26 mouse cellular contexts compared by ENCODE assay signal in genomic region chr11:7238546-7238945, GRCm38 (mm10). TPM values are rescaled to one million over a fixed set of nuclear protein-coding genes. Genes with fewer than 3 reads are reported as not detected.
DNase-seq lines count a peak whose midpoint lies in the region; ATAC-seq and TF ChIP-seq lines count a peak whose summit lies in the region.
"Had no signal": no experiment of that assay in that cellular context is flagged by ENCODE, and none has a peak within 500 bp of the region (broad histone marks: within the 10 kb centered on the region; RNA-seq: fewer than 3 reads in every experiment).

No protein-coding gene starts in this region.

- no peak for DNase-seq in heart, postnatal 14 days
- DNase-seq in heart, adult 18-20 months, result no peak
- no peak for DNase-seq in liver, embryonic 11.5 days (ENCODE audit: low spot score)
- DNase-seq in liver, postnatal 0 days, result no peak
- DNase-seq: cerebellum, adult 18-20 months; cerebellum, adult 9-11 months; cerebellum, postnatal 36 days; forebrain, postnatal 0 days; gastrocnemius, postnatal 14 days; kidney, adult 11 months; kidney, adult 9 months had no signal

- no peaks in the 10 kb centered on the region for H3K9me3 ChIP-seq in heart, embryonic 11.5 days (replicated peaks; ENCODE audit: control insufficient read depth, low read length)
- no peaks in the 10 kb centered on the region for H3K9me3 ChIP-seq in heart, embryonic 15.5 days (replicated peaks)
- H3K9me3 ChIP-seq in liver, embryonic 11.5 days (ENCODE audit: control insufficient read depth, low read length), result no peaks in the 10 kb centered on the region
- no peaks in the 10 kb centered on the region for H3K9me3 ChIP-seq in liver, postnatal 0 days (ENCODE audit: low read length)
- H3K9me3 ChIP-seq in stomach, embryonic 16.5 days (replicated peaks; ENCODE audit: control insufficient read depth, low read length), result no peaks in the 10 kb centered on the region
- H3K9me3 ChIP-seq: forebrain, embryonic 13.5 days; hindbrain, embryonic 12.5 days had no signal

- peak overlapping the region; percentile 50 for H3K27ac ChIP-seq in heart, embryonic 11.5 days (ENCODE audit: low read depth, low read length)
- H3K27ac ChIP-seq in heart, embryonic 15.5 days, result peak overlapping the region; percentile 61
- H3K27ac ChIP-seq in liver, embryonic 11.5 days (ENCODE audit: low read depth, low read length), result peak overlapping the region; percentile 19; the same call in 1 of the 2 replicates
- no peak overlapping the region for H3K27ac ChIP-seq in liver, postnatal 0 days (ENCODE audit: low read depth)
- H3K27ac ChIP-seq in stomach, embryonic 16.5 days (ENCODE audit: low read length), result peak overlapping the region; percentile 72
- H3K27ac ChIP-seq: forebrain, embryonic 13.5 days; hindbrain, embryonic 12.5 days; hindbrain, postnatal 0 days had no signal

- no peak overlapping the region for H3K4me3 ChIP-seq in heart, embryonic 11.5 days (ENCODE audit: low read depth, low read length)
- H3K4me3 ChIP-seq in heart, embryonic 15.5 days, result no peak overlapping the region
- H3K4me3 ChIP-seq in liver, embryonic 11.5 days (ENCODE audit: low read depth, low read length), result no peak overlapping the region
- H3K4me3 ChIP-seq in liver, postnatal 0 days (ENCODE audit: low read depth, low read length), result no peak overlapping the region
- no peak overlapping the region for H3K4me3 ChIP-seq in stomach, embryonic 16.5 days (replicated peaks; ENCODE audit: low read length)
- H3K4me3 ChIP-seq: forebrain, embryonic 13.5 days; hindbrain, embryonic 12.5 days had no signal

- no peak for ATAC-seq in heart, embryonic 11.5 days (replicated peaks; ENCODE audit: insufficient number of reproducible peaks, low FRiP score, low TSS enrichment)
- no peak for ATAC-seq in heart, embryonic 15.5 days (replicated peaks; ENCODE audit: insufficient number of reproducible peaks, insufficient read depth, low FRiP score, low read depth)
- ATAC-seq in liver, embryonic 11.5 days (replicated peaks; ENCODE audit: low FRiP score), result no peak
- ATAC-seq in liver, postnatal 0 days, result no peak
- no peak for ATAC-seq in stomach, embryonic 16.5 days (ENCODE audit: insufficient read depth, low FRiP score)
- ATAC-seq: activated CD4-positive, CD25-positive, alpha-beta regulatory T cell, adult 4 months; forebrain, embryonic 13.5 days; forebrain, postnatal 0 days; hindbrain, postnatal 0 days had no signal

- WGBS in heart, embryonic 11.5 days (ENCODE audit: insufficient replicate concordance), result 88% methylated on average over 6 of the region's 6 CpGs
- WGBS in heart, embryonic 15.5 days, result 75% methylated on average over 6 of the region's 6 CpGs
- WGBS in liver, embryonic 11.5 days, result 86% methylated on average over 6 of the region's 6 CpGs
- 78% methylated on average over 6 of the region's 6 CpGs for WGBS in liver, postnatal 0 days (ENCODE audit: insufficient replicate concordance)
- 91% methylated on average over 6 of the region's 6 CpGs for WGBS in stomach, embryonic 16.5 days

- H3K27me3 ChIP-seq in heart, embryonic 11.5 days (ENCODE audit: control insufficient read depth, insufficient read depth, low read length), result no peaks in the 10 kb centered on the region
- H3K27me3 ChIP-seq in heart, embryonic 15.5 days, result no peaks in the 10 kb centered on the region
- H3K27me3 ChIP-seq in liver, embryonic 11.5 days (replicated peaks; ENCODE audit: control insufficient read depth, insufficient read depth, low read length), result no peaks in the 10 kb centered on the region
- H3K27me3 ChIP-seq in liver, postnatal 0 days (ENCODE audit: insufficient read depth, low read length), result no peaks in the 10 kb centered on the region
- H3K27me3 ChIP-seq in stomach, embryonic 16.5 days (ENCODE audit: control insufficient read depth, insufficient read depth, low read length), result no peaks in the 10 kb centered on the region
- H3K27me3 ChIP-seq: forebrain, embryonic 13.5 days; hindbrain, embryonic 12.5 days had no signal

- H3K4me2 ChIP-seq in heart, embryonic 11.5 days, result no peak overlapping the region
- no peak overlapping the region for H3K4me2 ChIP-seq in heart, embryonic 15.5 days
- no peak overlapping the region for H3K4me2 ChIP-seq in liver, embryonic 11.5 days
- H3K4me2 ChIP-seq in liver, postnatal 0 days (ENCODE audit: low read depth, low read length), result no peak overlapping the region
- no peak overlapping the region for H3K4me2 ChIP-seq in stomach, embryonic 16.5 days (ENCODE audit: low read depth, low read length)
- H3K4me2 ChIP-seq: forebrain, embryonic 13.5 days; hindbrain, embryonic 12.5 days had no signal

- H3K9ac ChIP-seq in heart, embryonic 11.5 days (ENCODE audit: low read depth, low read length), result no peak overlapping the region
- no peak overlapping the region for H3K9ac ChIP-seq in heart, embryonic 15.5 days
- H3K9ac ChIP-seq in liver, embryonic 11.5 days (ENCODE audit: low read depth, low read length), result no peak overlapping the region
- H3K9ac ChIP-seq in liver, postnatal 0 days (replicated peaks), result no peak overlapping the region
- H3K9ac ChIP-seq in stomach, embryonic 16.5 days (ENCODE audit: low read length), result no peak overlapping the region
- H3K9ac ChIP-seq: forebrain, embryonic 13.5 days; forebrain, postnatal 0 days; hindbrain, embryonic 12.5 days had no signal

- H3K36me3 ChIP-seq in heart, embryonic 11.5 days (ENCODE audit: control insufficient read depth, insufficient read depth, low read length), result no peaks in the 10 kb centered on the region
- H3K36me3 ChIP-seq in heart, embryonic 15.5 days, result no peaks in the 10 kb centered on the region
- H3K36me3 ChIP-seq in liver, embryonic 11.5 days (ENCODE audit: control insufficient read depth, insufficient read depth, low read length), result no peaks in the 10 kb centered on the region
- no peaks in the 10 kb centered on the region for H3K36me3 ChIP-seq in liver, postnatal 0 days (replicated peaks; ENCODE audit: insufficient read depth, low read length)
- no peaks in the 10 kb centered on the region for H3K36me3 ChIP-seq in stomach, embryonic 16.5 days (ENCODE audit: control insufficient read depth, insufficient read depth, low read length)
- H3K36me3 ChIP-seq: hindbrain, embryonic 12.5 days had no signal

- intact Hi-C loops in heart, postnatal 14 days (cut with DNase I), result no loop called here

- TF ChIP-seq EP300 in liver, postnatal 0 days (IDR thresholded peaks at IDR 0.05; ENCODE audit: low read depth), result no peak

- peaks cover 3% of the 10 kb centered on the region; the same call in 1 of the 2 replicates for H3K4me1 ChIP-seq in heart, embryonic 11.5 days (ENCODE audit: control insufficient read depth, insufficient read depth, low read length)
- H3K4me1 ChIP-seq in heart, embryonic 15.5 days (replicated peaks), result peaks cover 4% of the 10 kb centered on the region; the same call in 1 of the 2 replicates
- no peaks in the 10 kb centered on the region for H3K4me1 ChIP-seq in liver, embryonic 11.5 days (replicated peaks; ENCODE audit: control insufficient read depth, insufficient read depth, low read length)
- H3K4me1 ChIP-seq in liver, postnatal 0 days (ENCODE audit: insufficient read depth), result no peaks in the 10 kb centered on the region
- H3K4me1 ChIP-seq in stomach, embryonic 16.5 days (ENCODE audit: control insufficient read depth, insufficient read depth, low read length), result no peaks in the 10 kb centered on the region
- H3K4me1 ChIP-seq: forebrain, embryonic 13.5 days had no signal

- no peak for TF ChIP-seq CTCF in liver, postnatal 0 days (IDR thresholded peaks at IDR 0.05; ENCODE audit: low read depth)

RNA-seq across cellular contexts. Expression of gene Igfbp3, which starts 24.8 kb away (rescaled TPM):
- 20.9 and 22.2 TPM in 2 replicates for polyA plus RNA-seq in heart, embryonic 11.5 days (2014; fragmentation: Nextera tagmentation; extraction: Ambion mirVana)
- total RNA-seq in heart, postnatal 14 days (2021), result 10 to 100 TPM; 34.1 to 43.8 TPM
- polyA plus RNA-seq in heart, embryonic 15.5 days (2015; fragmentation: Nextera tagmentation; extraction: Ambion mirVana), result 37.8 and 42.0 TPM in 2 replicates
- 10 to 100 TPM; 25.5 to 40.3 TPM for total RNA-seq in heart, adult 18-20 months (2021)
- polyA plus RNA-seq in liver, embryonic 11.5 days (2014; fragmentation: Nextera tagmentation; extraction: Ambion mirVana), result 42.1 and 45.2 TPM in 2 replicates
- polyA plus RNA-seq in liver, postnatal 0 days (2015; fragmentation: Nextera tagmentation; extraction: Ambion mirVana), result 27.4 and 31.3 TPM in 2 replicates
- 41.4 and 50.8 TPM in 2 replicates for polyA plus RNA-seq in stomach, embryonic 16.5 days (2015; fragmentation: Nextera tagmentation; extraction: Ambion mirVana)
- total RNA-seq: CH12.LX had no signal
- polyA plus RNA-seq: activated CD4-positive, CD25-positive, alpha-beta regulatory T cell, adult 4 months had no signal

RNA-seq across cellular contexts. Expression of gene Igfbp1, which starts 41.0 kb away (rescaled TPM):
- 0.27 TPM in 1 of 2 replicates, not detected in the other for polyA plus RNA-seq in heart, embryonic 11.5 days (2014; fragmentation: Nextera tagmentation; extraction: Ambion mirVana)
- total RNA-seq in heart, postnatal 14 days (2021), result not detected
- 0.34 and 1.2 TPM in 2 replicates for polyA plus RNA-seq in heart, embryonic 15.5 days (2015; fragmentation: Nextera tagmentation; extraction: Ambion mirVana)
- total RNA-seq in heart, adult 18-20 months (2021), result not detected
- polyA plus RNA-seq in liver, embryonic 11.5 days (2014; fragmentation: Nextera tagmentation; extraction: Ambion mirVana), result 48.2 and 49.9 TPM in 2 replicates
- 1,301 and 1,767 TPM in 2 replicates for polyA plus RNA-seq in liver, postnatal 0 days (2015; fragmentation: Nextera tagmentation; extraction: Ambion mirVana)
- 5.8 and 8.5 TPM in 2 replicates for polyA plus RNA-seq in stomach, embryonic 16.5 days (2015; fragmentation: Nextera tagmentation; extraction: Ambion mirVana)
- total RNA-seq: adrenal gland, adult 18-20 months; CH12.LX; forebrain, postnatal 0 days; gastrocnemius, adult 18-20 months; gastrocnemius, postnatal 14 days; hindbrain, postnatal 0 days had no signal
- polyA plus RNA-seq: activated CD4-positive, CD25-positive, alpha-beta regulatory T cell, adult 4 months; forebrain, postnatal 0 days; hindbrain, postnatal 0 days had no signal

RNA-seq across cellular contexts. Expression of gene Gm11985, which starts 50.2 kb away (rescaled TPM):
- not detected in 2 replicates for polyA plus RNA-seq in heart, embryonic 11.5 days (2014; fragmentation: Nextera tagmentation; extraction: Ambion mirVana)
- not detected for total RNA-seq in heart, postnatal 14 days (2021)
- polyA plus RNA-seq in heart, embryonic 15.5 days (2015; fragmentation: Nextera tagmentation; extraction: Ambion mirVana), result not detected in 2 replicates
- not detected for total RNA-seq in heart, adult 18-20 months (2021)
- polyA plus RNA-seq in liver, embryonic 11.5 days (2014; fragmentation: Nextera tagmentation; extraction: Ambion mirVana), result not detected in 2 replicates
- polyA plus RNA-seq in liver, postnatal 0 days (2015; fragmentation: Nextera tagmentation; extraction: Ambion mirVana), result 0.11 TPM in 2 replicates
- not detected in 2 replicates for polyA plus RNA-seq in stomach, embryonic 16.5 days (2015; fragmentation: Nextera tagmentation; extraction: Ambion mirVana)
- total RNA-seq: adrenal gland, adult 18-20 months; adrenal gland, postnatal 14 days; CH12.LX; forebrain, postnatal 0 days; gastrocnemius, adult 18-20 months; gastrocnemius, postnatal 14 days; hindbrain, postnatal 0 days had no signal
- polyA plus RNA-seq: activated CD4-positive, CD25-positive, alpha-beta regulatory T cell, adult 4 months; embryonic facial prominence, embryonic 14.5 days; forebrain, embryonic 13.5 days; forebrain, postnatal 0 days; gonadal fat pad, adult 2 months; hindbrain, embryonic 12.5 days; hindbrain, postnatal 0 days; intestine, embryonic 14.5 days; Patski had no signal

Comparison
In these comparisons a context has a peak if more than half of its experiments do, and no peak if none do; other contexts are left out.
1. RNA of gene Igfbp1, which starts 41.0 kb away (polyA plus RNA-seq): 1,301 to 1,767 TPM in liver, postnatal 0 days; 48.2 to 49.9 TPM in liver, embryonic 11.5 days, 5.8 to 8.5 TPM in stomach, embryonic 16.5 days, 0.34 to 1.2 TPM in heart, embryonic 15.5 days and 0.27 TPM in heart, embryonic 11.5 days; every median in the first group is over 10 times any median in the second.